Mouse (Mus musculus) heart, embryonic 14.5 days (tissue): ENCODE data around the gene Trim31. TPM values are rescaled to one million over a fixed set of nuclear protein-coding genes. Genes with fewer than 3 reads are reported as not detected.

Experiments used
- ATAC-seq: fragments of 200-750 bp; cut with Nextera tagmentation; 2 replicates; pipeline ENCODE4 v1.8.0; 2017; ENCODE audit warnings: low read depth, moderate TSS enrichment; ENCODE audit not compliant: insufficient number of reproducible peaks, insufficient read depth, low FRiP score
- H3K27ac ChIP-seq, 2 experiments: fragments of 200-500 bp in 1 of 2; fragments of 300-500 bp in 1 of 2; sonication (generic) in 1 of 2; replicated peaks in 1 of 2; 2 replicates each; pipeline ENCODE4 v1.5.1; 2012 to 2014; ENCODE audit warnings: low read depth in 2 of 2, low read length in 2 of 2, control low read depth in 1 of 2, mild to moderate bottlenecking in 1 of 2, mixed read lengths in 1 of 2; ENCODE audit not compliant: control insufficient read depth in 1 of 2, insufficient read depth in 1 of 2
- H3K27me3 ChIP-seq: fragments of 300-500 bp; sonication (generic); 2 replicates; pipeline ENCODE4 v1.6.1; 2014; ENCODE audit warnings: mild to moderate bottlenecking, low read length, control low read depth; ENCODE audit not compliant: control insufficient read depth, insufficient read depth
- H3K36me3 ChIP-seq: fragments of 300-500 bp; sonication (generic); 2 replicates; pipeline ENCODE4 v1.6.1; 2014; ENCODE audit warnings: mild to moderate bottlenecking, control low read depth, low read length, mixed read lengths; ENCODE audit not compliant: control insufficient read depth, insufficient read depth
- H3K4me1 ChIP-seq, 2 experiments: fragments of 200-500 bp in 1 of 2; fragments of 300-500 bp in 1 of 2; sonication (generic) in 1 of 2; 2 replicates each; pipeline ENCODE4 v1.6.1; 2012 to 2014; ENCODE audit warnings: low read length in 2 of 2, control low read depth in 1 of 2, mixed read lengths in 1 of 2; ENCODE audit not compliant: control insufficient read depth in 2 of 2, insufficient read depth in 2 of 2
- H3K4me2 ChIP-seq: fragments of 300-500 bp; sonication (generic); 2 replicates; pipeline ENCODE4 v1.6.1; 2014; ENCODE audit warnings: mild to moderate bottlenecking, low read length
- H3K4me3 ChIP-seq, 2 experiments: fragments of 200-500 bp in 1 of 2; fragments of 300-500 bp in 1 of 2; sonication (generic) in 1 of 2; 2 replicates each; pipeline ENCODE4 v1.5.1; 2012 to 2014; ENCODE audit warnings: low read length in 2 of 2, mild to moderate bottlenecking in 2 of 2, control low read depth in 1 of 2, low read depth in 1 of 2, moderate library complexity in 1 of 2; ENCODE audit not compliant: control insufficient read depth in 1 of 2, insufficient read depth in 1 of 2
- H3K9ac ChIP-seq: fragments of 300-500 bp; sonication (generic); 2 replicates; pipeline ENCODE4 v1.6.1; 2014; ENCODE audit warnings: mild to moderate bottlenecking, low read length
- H3K9me3 ChIP-seq: fragments of 300-500 bp; sonication (generic); 2 replicates; pipeline ENCODE4 v1.6.1; 2016; ENCODE audit warnings: low read length, control low read depth; ENCODE audit not compliant: control insufficient read depth
- WGBS: fragments of 180-500 bp; shearing (Covaris S2); extraction: QIAGEN DNeasy Blood & Tissue Kit; methylation state at CpG from one replicate; pipeline ENCODE4 v1.1.7; 2014; 5-methylcytosine and 5-hydroxymethylcytosine counted together
- polyA plus RNA-seq: library from polyadenylated mRNA; unstranded; fragments of >200 nt; fragmentation: Nextera tagmentation; extraction: Ambion mirVana; gene quantifications from 2 replicates; pipeline ENCODE4 v1.2.1, GENCODE M21; 2014

Gene Trim31
- polyA plus RNA-seq, 1 experiment from 2014 or later: not detected

DNA sequence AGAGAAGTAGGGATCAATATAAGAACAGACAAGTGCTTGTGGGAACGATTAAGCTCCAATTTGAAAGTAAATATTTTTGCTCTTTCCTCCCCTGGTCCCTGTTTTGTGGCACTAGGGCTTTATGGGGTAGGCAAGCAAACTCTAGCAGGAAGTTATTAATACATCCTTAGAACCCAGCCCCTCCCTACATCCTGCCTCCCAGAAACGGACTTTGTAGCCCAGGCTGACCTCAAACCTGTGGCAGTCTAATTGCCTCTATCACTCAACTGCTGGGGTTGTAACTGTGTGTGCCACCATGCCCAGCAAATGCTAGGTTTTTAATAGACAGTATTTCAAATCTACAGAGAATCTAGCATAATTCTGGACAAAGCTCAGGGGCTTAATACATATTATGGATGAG, 36.2 kb upstream of the Trim31 start:
- Histone ChIP-seq H3K27me3 (peaks cover 17% of the 10 kb centered on the region), H3K9ac (no peak overlapping the region), H3K9me3 (no peaks in the 10 kb centered on the region), H3K4me3 (no peak overlapping the region), H3K4me2 (no peak overlapping the region), H3K36me3 (peaks cover 30% of the 10 kb centered on the region), H3K27ac (no peak overlapping the region), H3K4me1 (peaks cover 0 to under 1% of the 10 kb centered on the region in 2 experiments; a peak in 1 of 4 replicates)
- ATAC-seq: no peak
- WGBS: 62% methylated on average over 2 of the region's 2 CpGs

DNA sequence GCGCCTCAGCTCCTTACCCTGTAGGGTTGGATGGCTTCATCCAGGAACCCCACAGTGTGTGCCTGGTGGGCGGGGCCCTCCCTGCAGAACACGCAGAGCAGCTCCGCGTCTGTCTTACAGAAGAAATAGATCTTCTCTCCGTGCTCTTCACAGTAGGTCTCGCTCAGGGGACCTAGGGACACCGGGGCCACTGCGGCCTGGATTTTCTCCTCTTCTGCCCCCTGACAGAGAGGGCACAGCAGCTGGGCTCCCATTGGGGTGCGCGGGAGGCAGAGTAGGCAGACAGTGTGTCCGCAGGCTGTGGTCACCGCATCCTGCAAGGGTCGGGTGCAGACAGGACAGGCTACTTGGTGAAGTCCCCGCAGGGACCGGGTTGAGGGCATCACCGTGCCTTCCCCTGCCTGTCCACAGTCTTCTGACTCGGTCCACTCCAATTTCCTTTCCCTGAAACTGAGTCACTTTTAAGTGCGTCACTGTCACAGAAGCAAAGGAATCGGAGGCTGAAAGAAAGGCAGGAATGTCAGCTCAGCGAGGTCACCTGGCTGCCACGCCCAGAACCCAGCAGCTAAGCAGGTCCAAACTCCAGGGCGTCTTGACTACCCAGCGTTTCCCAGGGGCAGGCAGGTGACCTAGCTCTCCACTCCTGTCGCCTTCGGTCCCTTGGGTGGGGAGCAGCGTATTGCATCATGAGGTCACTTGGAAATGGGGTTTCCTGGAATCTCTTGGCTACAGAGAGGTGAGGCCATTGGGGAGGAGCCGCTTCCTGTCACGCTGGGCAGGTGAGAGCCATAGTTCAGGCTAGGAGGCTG, 31.0 kb upstream of the Trim31 start, which contains the start of gene Trim15:
TSS of gene Trim15 (minus strand) at position 492 of the 809 bp plus-strand sequence.
- Histone ChIP-seq H3K4me3 (peak within 1 kb of the TSS in 1 of 2 experiments; percentile 20; a peak in 2 of 4 replicates), H3K9ac (no peak within 1 kb of the TSS), H3K4me1 (peaks cover 2 to 7% of the 10 kb centered on the region in 2 experiments; a peak in 1 of 4 replicates), H3K9me3 (no peaks in the 10 kb centered on the region), H3K27me3 (peaks cover 28% of the 10 kb centered on the region), H3K4me2 (peak within 1 kb of the TSS; percentile 44), H3K36me3 (no peaks in the 10 kb centered on the region), H3K27ac (no peak within 1 kb of the TSS)
- 13% methylated on average over 29 of the region's 29 CpGs for WGBS
- 0 out of 2 replicates have a peak, but pooled peaks have one; percentile 31 for ATAC-seq

DNA sequence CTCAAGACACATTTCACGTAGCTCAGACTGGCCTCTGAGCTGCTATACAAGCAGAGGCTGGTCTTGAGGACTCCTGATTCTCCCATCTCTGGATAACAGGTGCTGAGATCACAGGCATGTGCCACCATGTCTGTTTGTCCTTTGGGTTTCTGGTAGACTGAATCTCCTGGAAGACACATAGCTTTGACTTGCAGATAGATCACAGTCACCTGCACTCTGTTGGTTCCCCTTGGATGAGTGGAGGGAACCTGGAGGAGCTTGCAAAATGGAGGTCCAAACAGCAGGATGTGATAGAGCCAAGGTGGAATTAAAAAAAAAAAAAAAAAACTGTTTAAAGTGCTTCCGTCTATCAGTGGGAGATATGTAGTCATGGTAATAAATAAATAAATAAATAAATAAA, 29.1 kb upstream of the Trim31 start:
- Histone ChIP-seq H3K4me1 (peaks cover 2 to 7% of the 10 kb centered on the region in 2 experiments; a peak in 1 of 4 replicates), H3K4me3 (no peak overlapping the region), H3K27ac (no peak overlapping the region), H3K27me3 (peaks cover 28% of the 10 kb centered on the region), H3K9me3 (no peaks in the 10 kb centered on the region), H3K36me3 (no peaks in the 10 kb centered on the region), H3K9ac (no peak overlapping the region), H3K4me2 (no peak overlapping the region)
- 80% methylated on average over 2 of the region's 2 CpGs for WGBS
- no peak for ATAC-seq

DNA sequence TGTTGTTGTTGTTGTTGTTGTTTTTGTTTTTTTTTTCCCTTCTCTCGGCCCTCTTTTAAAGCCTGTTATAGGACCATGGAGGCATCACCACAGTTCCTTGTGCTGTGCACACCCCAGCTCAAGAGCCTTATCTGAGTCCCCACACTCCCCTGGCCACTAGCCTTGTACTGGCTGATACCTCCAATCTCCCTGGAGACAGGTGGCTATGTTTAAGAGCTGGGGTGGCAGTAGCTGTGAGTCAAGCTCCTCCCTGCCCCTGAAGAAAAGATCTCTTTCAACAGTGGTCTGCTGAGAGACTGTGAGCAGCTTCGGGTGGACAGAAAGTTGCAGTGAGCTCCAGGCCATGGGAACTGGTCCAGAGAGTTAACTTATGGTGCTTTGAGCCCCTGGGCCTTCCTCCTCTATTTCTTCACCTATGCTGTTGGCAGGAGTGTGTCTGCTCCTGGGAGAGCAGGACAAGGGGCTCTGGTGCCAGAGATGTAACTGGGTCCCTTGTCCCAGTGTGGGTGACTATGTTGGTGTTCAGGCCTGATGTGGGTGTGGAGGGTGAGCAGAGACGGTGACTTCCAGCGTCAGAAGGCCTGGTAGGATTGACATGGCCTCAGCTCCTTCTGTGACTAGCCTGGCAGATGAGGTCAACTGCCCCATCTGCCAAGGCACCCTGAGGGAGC, 28.5 kb upstream of the Trim31 start, which contains the start of gene Trim10:
TSS of gene Trim10 (plus strand) at position 291 of the 671 bp plus-strand sequence.
- 65% methylated on average over 4 of the region's 4 CpGs for WGBS
- Histone ChIP-seq H3K9me3 (no peaks in the 10 kb centered on the region), H3K9ac (no peak within 1 kb of the TSS), H3K36me3 (no peaks in the 10 kb centered on the region), H3K4me3 (peak within 1 kb of the TSS in 1 of 2 experiments; percentile 8; a peak in 2 of 4 replicates), H3K27me3 (peaks cover 28% of the 10 kb centered on the region), H3K4me1 (peaks cover 2 to 7% of the 10 kb centered on the region in 2 experiments; a peak in 1 of 4 replicates), H3K27ac (no peak within 1 kb of the TSS), H3K4me2 (peak within 1 kb of the TSS; percentile 34)
- no peak for ATAC-seq

DNA sequence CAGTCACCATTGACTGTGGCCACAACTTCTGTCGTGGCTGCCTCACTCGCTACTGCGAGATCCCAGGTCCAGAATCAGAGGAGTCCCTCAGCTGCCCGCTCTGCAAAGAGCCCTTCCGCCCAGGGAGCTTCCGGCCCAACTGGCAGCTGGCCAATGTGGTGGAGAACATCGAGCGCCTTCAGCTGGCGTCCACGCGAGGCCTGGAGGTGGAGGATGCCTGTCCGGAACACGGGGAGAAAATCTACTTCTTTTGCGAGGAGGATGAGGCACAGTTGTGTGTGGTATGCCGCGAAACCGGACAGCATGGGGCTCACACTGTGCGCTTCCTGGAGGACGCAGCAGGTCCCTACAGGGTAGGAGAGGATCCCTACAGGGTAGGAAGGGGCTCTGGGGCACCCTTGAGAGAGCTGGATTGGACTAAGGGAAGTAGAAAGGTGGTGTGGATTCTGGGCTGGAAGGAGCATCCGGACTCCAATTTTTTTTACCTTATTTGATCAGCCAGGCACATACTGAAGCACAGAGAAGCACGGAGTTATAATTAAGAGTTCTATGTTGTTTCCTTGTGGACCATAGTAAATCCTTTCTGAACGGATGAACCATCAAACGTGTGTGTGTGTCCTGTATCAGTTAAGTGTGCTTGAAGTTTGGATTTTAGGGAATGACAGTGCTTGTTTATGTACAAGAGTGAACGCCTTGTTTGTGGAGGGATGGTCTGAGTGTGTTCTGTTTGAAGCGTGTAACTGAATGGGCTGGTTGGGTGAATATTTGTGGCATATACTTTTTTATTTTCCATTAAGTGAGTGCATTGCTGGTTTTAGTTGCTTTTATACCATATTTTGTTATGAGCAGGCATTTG, 27.7 kb upstream of the Trim31 start:
- Histone ChIP-seq H3K9me3 (no peaks in the 10 kb centered on the region), H3K4me2 (peak overlapping the region; percentile 34), H3K9ac (no peak overlapping the region), H3K4me1 (peaks cover 2 to 7% of the 10 kb centered on the region in 2 experiments; a peak in 1 of 4 replicates), H3K27me3 (peaks cover 24% of the 10 kb centered on the region), H3K4me3 (peak overlapping the region in 1 of 2 experiments; percentile 8; a peak in 2 of 4 replicates), H3K36me3 (no peaks in the 10 kb centered on the region), H3K27ac (no peak overlapping the region)
- WGBS: 62% methylated on average over 25 of the region's 25 CpGs
- no peak for ATAC-seq

DNA sequence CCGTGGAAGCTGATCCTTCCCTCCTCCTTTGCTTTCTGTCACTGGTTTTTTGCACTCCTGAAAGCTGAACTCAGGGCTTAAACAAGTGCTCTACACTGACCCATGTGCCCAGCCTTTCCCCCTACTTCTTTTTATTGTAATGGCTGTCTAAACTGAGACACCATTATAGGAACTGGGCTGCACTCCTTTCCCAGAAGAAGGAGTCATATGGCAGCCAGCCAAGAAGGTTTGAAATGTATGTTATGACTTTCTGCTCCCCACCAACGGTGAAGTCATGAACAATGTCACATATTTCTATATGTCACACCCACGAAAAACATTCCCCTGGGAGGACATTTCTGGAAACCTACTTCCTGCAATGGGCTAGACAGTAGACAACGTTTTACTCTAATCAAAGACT, 23.3 kb upstream of the Trim31 start:
- 47% methylated on average over 4 of the region's 4 CpGs for WGBS
- H3K4me3 ChIP-seq: no peak overlapping the region
- no peak for ATAC-seq
- no peak overlapping the region for H3K4me2 ChIP-seq
- H3K9ac ChIP-seq: no peak overlapping the region
- H3K9me3 ChIP-seq: no peaks in the 10 kb centered on the region
- H3K4me1 ChIP-seq: no peaks in the 10 kb centered on the region
- H3K27me3 ChIP-seq: no peaks in the 10 kb centered on the region
- H3K36me3 ChIP-seq: no peaks in the 10 kb centered on the region
- H3K27ac ChIP-seq: no peak overlapping the region

DNA sequence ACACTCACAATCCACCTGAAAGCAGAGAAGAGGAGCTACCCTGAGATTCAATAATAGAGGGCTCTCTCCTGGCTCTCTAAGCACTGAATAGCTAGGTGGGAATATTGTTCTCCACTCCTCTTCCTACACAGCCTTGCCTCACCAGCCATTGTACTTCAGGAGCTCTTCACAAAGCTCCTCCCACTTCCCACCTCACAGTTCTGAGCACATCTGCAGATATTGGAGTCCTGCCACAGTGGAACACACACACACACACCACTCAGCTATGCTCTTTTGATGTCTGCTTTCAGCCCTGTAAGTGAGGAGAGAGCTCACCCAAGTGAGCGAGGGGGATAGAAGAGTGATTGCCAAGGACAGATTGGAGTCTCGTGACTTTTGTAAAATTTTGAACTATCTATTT, 14.6 kb upstream of the Trim31 start:
- Histone ChIP-seq H3K9me3 (no peaks in the 10 kb centered on the region), H3K4me1 (no peaks in the 10 kb centered on the region), H3K4me2 (no peak overlapping the region), H3K27me3 (no peaks in the 10 kb centered on the region), H3K27ac (no peak overlapping the region), H3K36me3 (no peaks in the 10 kb centered on the region), H3K9ac (no peak overlapping the region), H3K4me3 (no peak overlapping the region)
- no peak for ATAC-seq
- 70% methylated on average over 2 of the region's 2 CpGs for WGBS
